Mouse (Mus musculus) erythroblast, embryonic 14.5 days (primary cell): ENCODE measurements around the gene Rpa1. TPM values are rescaled to one million over a fixed set of nuclear protein-coding genes. Genes with fewer than 3 reads are reported as not detected.
"Not testable (repeated sequence)": the region's sequence is repeated elsewhere in the genome, so short reads cannot be mapped to it uniquely, and the experiment has no call there.

Experiments used
- H3K27me3 ChIP-seq: 2 replicates; pipeline ENCODE4 v1.6.1; 2012; ENCODE audit warnings: inconsistent platforms; ENCODE audit not compliant: control insufficient read depth
- H3K36me3 ChIP-seq: 2 replicates; pipeline ENCODE4 v1.6.1; 2012; ENCODE audit warnings: mild to moderate bottlenecking, inconsistent platforms; ENCODE audit not compliant: control insufficient read depth
- H3K4me1 ChIP-seq: 2 replicates; pipeline ENCODE4 v1.6.1; 2012; ENCODE audit warnings: inconsistent platforms; ENCODE audit not compliant: control insufficient read depth
- H3K4me3 ChIP-seq: replicated peaks from 2 replicates; pipeline ENCODE3; 2012; ENCODE audit warnings: moderate library complexity, mild to moderate bottlenecking, inconsistent platforms
- H3K9me3 ChIP-seq: 2 replicates; pipeline ENCODE4 v1.6.1; 2012; ENCODE audit warnings: low read length, inconsistent platforms, mixed read lengths; ENCODE audit not compliant: control insufficient read depth
- GATA1 ChIP-seq: IDR thresholded peaks from 2 replicates; pipeline ENCODE4 v1.6.1; 2012; ENCODE audit warnings: low read length, inconsistent platforms, mixed read lengths
- TAL1 ChIP-seq: IDR thresholded peaks from 3 replicates; pipeline ENCODE4 v1.6.1; 2012; ENCODE audit warnings: low read length, inconsistent platforms, mixed read lengths
- polyA plus RNA-seq: library from polyadenylated mRNA; stranded (reverse); fragments of >175 nt; gene quantifications from 2 replicates; pipeline ENCODE4 v1.2.3, GENCODE M21; 2012

The Rpa1 gene
- polyA plus RNA-seq, 1 experiment, result 7.1 TPM

- H3K4me3 ChIP-seq, result no peak overlapping the region
- peaks cover 98% of the 10 kb centered on the region for H3K36me3 ChIP-seq
- H3K9me3 ChIP-seq, result no peaks in the 10 kb centered on the region
- TF ChIP-seq GATA1 (no peak), TAL1 (no peak)
- no peaks in the 10 kb centered on the region for H3K27me3 ChIP-seq
- peaks cover 33% of the 10 kb centered on the region for H3K4me1 ChIP-seq
Observed at GRCm38 (mm10) chr11:75304797-75305196, 43.3 kb downstream of the Rpa1 start.

- Histone ChIP-seq H3K27me3 (no peaks in the 10 kb centered on the region), H3K4me3 (no peak overlapping the region), H3K9me3 (no peaks in the 10 kb centered on the region), H3K36me3 (peaks cover 74% of the 10 kb centered on the region), H3K4me1 (peaks cover 42% of the 10 kb centered on the region)
- TF ChIP-seq TAL1, result no peak
- no peak for TF ChIP-seq GATA1
Observed at GRCm38 (mm10) chr11:75300954-75301353, 47.2 kb downstream of the Rpa1 start.

DNA sequence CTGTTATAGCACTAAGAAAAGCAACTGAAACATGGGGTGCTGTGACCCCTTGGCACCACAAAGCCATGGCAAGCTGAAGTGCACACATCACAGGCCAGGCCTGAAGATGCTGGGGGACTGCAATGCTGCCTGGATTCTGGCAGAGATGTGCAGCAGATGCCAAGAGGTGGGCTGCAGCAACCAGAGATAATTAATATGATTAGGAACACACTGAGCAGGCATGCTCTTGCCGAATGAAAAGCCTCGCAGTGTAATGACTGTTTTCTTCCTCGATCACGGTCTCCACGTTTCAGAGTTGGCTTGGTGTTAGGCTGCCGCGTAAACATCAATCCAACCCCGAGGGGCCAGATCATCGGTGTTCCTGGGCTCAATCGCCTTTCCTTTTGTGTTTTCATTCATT, 48.3 kb downstream of the Rpa1 start:
- H3K9me3 ChIP-seq, result no peaks in the 10 kb centered on the region
- H3K36me3 ChIP-seq, result peaks cover 62% of the 10 kb centered on the region
- TF ChIP-seq GATA1, result no peak
- no peak for TF ChIP-seq TAL1
- H3K4me1 ChIP-seq, result peaks cover 35% of the 10 kb centered on the region
- H3K27me3 ChIP-seq, result no peaks in the 10 kb centered on the region
- H3K4me3 ChIP-seq, result no peak overlapping the region

GRCm38 (mm10) chr11:75298491-75298890, 49.6 kb downstream of the Rpa1 start:
- Histone ChIP-seq H3K4me3 (no peak overlapping the region), H3K4me1 (peaks cover 36% of the 10 kb centered on the region), H3K9me3 (no peaks in the 10 kb centered on the region), H3K36me3 (peaks cover 50% of the 10 kb centered on the region), H3K27me3 (peaks cover 7% of the 10 kb centered on the region)
- no peak for TF ChIP-seq GATA1
- no peak for TF ChIP-seq TAL1

- no peaks in the 10 kb centered on the region for H3K9me3 ChIP-seq
- H3K36me3 ChIP-seq, result peaks cover 42% of the 10 kb centered on the region
- TF ChIP-seq TAL1, result no peak
- no peak for TF ChIP-seq GATA1
- H3K4me1 ChIP-seq, result peaks cover 35% of the 10 kb centered on the region
- H3K4me3 ChIP-seq, result no peak overlapping the region
- H3K27me3 ChIP-seq, result peaks cover 13% of the 10 kb centered on the region
Observed at GRCm38 (mm10) chr11:75297631-75298030, 50.5 kb downstream of the Rpa1 start.

- no peak for TF ChIP-seq TAL1
- no peak for TF ChIP-seq GATA1
- peaks cover 28% of the 10 kb centered on the region for H3K4me1 ChIP-seq
Observed at GRCm38 (mm10) chr11:75296406-75297005, 51.6 kb downstream of the Rpa1 start.

DNA sequence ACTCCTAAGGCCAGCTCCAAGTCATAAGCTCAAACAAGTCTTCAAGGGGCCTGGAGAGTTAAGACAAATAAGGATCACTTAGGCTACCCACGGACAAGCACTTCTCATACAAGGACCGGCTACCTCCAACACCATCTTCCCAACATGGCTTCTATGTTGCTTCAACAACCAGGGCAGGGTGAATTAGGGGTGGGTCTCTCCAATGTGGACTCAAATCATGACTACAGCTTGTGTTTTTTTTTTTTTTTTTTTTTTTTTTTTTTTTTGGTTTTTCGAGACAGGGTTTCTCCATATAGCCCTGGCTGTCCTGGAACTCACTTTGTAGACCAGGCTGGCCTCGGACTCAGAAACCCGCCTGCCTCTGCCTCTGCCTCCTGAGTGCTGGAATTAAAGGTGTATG, 52.6 kb downstream of the Rpa1 start:
- not testable (repeated sequence) for H3K9me3 ChIP-seq, H3K4me3 ChIP-seq
- peaks cover 19% of the 10 kb centered on the region for H3K4me1 ChIP-seq
- peaks cover 21% of the 10 kb centered on the region for H3K36me3 ChIP-seq
- peaks cover 28% of the 10 kb centered on the region for H3K27me3 ChIP-seq

More at GRCm38 (mm10) chr11:75296406-75297005, 51.6 kb downstream of the Rpa1 start:
- Histone ChIP-seq H3K36me3 (peaks cover 30% of the 10 kb centered on the region), H3K27me3 (peaks cover 24% of the 10 kb centered on the region), H3K4me3 (no peak overlapping the region), H3K9me3 (no peaks in the 10 kb centered on the region)

DNA sequence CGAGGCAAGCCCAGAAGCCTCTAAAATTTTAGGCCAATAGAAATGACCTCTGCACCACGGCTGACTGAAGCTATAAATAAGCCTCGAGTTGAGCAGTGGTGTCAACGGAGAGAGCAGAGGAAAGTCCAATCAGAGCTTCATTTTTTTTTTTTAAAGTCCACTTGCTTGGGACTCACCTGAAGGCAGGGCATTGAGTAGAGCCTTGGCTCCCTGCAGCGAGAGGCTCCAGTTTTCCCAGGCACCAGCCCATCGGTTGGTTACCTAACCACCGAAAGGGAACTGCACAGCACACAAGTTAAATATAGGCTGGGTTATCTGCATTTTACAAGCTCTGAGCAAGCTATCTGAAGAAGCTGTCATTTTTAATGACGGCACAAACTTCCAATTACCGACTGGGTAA, 53.3 kb downstream of the Rpa1 start:
- H3K27me3 ChIP-seq, result peaks cover 28% of the 10 kb centered on the region
- TF ChIP-seq TAL1, result no peak
- peaks cover 14% of the 10 kb centered on the region for H3K36me3 ChIP-seq
- H3K4me3 ChIP-seq, result no peak overlapping the region
- no peaks in the 10 kb centered on the region for H3K9me3 ChIP-seq
- peaks cover 17% of the 10 kb centered on the region for H3K4me1 ChIP-seq

GRCm38 (mm10) chr11:75293852-75294361, 54.2 kb downstream of the Rpa1 start:
- Histone ChIP-seq H3K4me3 (no peak overlapping the region), H3K4me1 (peaks cover 17% of the 10 kb centered on the region), H3K27me3 (peaks cover 28% of the 10 kb centered on the region), H3K36me3 (peaks cover 5% of the 10 kb centered on the region), H3K9me3 (no peaks in the 10 kb centered on the region)
- no peak for TF ChIP-seq TAL1
- no peak for TF ChIP-seq GATA1

DNA sequence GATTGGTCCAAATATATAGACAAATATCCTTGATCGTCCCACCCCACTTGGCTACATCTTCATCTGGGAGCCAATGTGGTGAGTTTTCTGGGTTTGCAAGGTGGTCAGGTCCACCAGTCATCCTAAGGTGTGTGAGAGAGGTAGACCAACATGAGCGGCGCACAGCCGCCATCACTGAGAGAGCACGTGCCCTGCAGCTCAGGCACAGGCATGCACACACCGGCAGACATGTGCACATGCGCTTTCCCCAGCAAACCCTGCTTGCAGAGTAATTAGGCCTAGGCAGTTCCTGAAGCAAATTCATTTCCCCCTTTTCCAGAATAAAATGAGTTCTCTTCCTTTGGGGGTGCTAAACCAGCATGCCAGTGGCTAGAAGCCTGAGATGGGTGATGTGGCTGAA, 55.8 kb downstream of the Rpa1 start:
- H3K4me3 ChIP-seq, result no peak overlapping the region
- no peaks in the 10 kb centered on the region for H3K36me3 ChIP-seq
- H3K9me3 ChIP-seq, result no peaks in the 10 kb centered on the region
- peaks cover 17% of the 10 kb centered on the region for H3K4me1 ChIP-seq
- peaks cover 33% of the 10 kb centered on the region for H3K27me3 ChIP-seq
- TF ChIP-seq TAL1, result no peak
- TF ChIP-seq GATA1, result no peak
